Mouse (Mus musculus): ENCODE results near the gene Moxd1. TPM values are rescaled to one million over a fixed set of nuclear protein-coding genes. Genes with fewer than 3 reads are reported as not detected.

The Moxd1 gene
- total RNA-seq (2015) (not detected in 2 replicates), total RNA-seq (2017) (not detected in 2 replicates)

DNA sequence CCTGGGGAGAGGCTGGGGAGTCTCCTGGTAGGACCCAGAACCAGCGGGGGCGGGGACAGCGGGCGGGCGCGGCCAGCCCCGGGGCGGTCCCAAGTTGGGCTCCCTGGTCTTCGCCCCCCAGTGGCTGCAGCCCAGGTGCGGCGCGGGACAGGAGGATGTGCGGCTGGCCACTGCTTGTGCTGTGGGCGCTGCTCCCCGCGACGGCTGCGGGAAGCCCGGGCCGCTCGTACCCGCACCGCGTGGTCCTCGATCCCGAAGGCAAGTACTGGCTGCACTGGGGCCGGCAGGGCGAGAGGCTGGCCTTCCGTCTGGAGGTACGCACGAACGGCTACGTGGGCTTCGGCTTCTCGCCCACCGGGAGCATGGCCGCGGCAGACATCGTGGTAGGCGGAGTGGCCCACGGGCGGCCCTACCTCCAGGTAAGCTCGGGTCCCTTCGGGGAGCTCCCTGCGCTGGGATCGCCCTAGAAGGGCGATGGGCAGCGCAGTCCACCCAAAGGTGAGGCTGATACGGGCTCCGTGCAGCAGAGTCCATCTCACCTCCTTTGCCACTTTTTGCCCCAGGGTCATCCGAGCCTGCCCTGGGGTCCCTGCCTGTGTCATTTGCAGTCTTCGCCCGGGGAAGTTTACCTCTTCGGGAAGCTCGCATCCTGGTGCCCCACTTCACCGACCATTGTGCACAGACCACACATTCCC, at the start of gene Moxd1:
Gene Moxd1, plus strand, starts transcription at position 69 of the 695 bp plus-strand sequence.
- ATAC-seq (replicated peaks; ENCODE audit: poor library complexity) = peak; percentile 79

DNA sequence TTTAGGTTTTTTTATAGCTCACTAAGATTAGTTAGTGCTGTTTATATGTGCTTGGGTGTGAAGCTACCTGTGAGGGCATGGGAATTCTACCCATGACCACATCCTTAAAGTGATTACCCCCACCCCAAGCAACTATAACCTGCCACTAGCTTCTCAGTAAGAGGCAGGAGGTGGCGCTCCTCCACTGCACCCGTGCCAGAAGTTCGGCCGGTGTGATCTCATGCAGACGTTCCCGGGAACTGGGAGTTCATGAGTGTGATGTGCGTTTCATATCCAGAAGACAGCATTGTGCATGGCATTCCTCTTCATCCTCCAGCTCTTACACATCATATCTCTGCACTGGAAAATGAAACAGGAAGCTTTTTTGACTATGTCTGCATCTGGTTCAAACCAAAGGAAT, 32.9 kb upstream of the Moxd1 start:
- no peak for ATAC-seq (replicated peaks; ENCODE audit: poor library complexity)

- ATAC-seq (replicated peaks; ENCODE audit: poor library complexity) = no peak
Observed at GRCm38 (mm10) chr10:24191977-24192376, 31.3 kb upstream of the Moxd1 start.

DNA sequence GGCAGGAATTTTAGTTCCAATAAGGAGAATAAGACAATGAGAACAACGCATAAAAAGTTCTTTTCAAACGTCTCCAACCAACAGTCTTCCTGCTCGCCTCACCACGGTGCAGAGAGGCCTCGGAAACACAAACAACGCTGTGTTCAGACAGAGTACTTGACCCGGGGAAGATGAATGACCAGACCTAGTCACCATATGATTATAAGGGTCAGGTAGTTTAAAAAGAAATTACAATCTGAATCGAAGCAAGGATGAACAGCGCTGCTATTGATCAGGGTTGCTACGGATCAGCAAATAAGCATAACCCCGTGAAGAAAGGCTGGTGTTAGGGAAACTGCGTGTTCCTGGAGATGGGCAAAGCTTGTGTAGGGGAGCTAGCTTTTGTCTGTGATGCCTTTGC, 24.0 kb upstream of the Moxd1 start:
- no peak for ATAC-seq (replicated peaks; ENCODE audit: poor library complexity)

DNA sequence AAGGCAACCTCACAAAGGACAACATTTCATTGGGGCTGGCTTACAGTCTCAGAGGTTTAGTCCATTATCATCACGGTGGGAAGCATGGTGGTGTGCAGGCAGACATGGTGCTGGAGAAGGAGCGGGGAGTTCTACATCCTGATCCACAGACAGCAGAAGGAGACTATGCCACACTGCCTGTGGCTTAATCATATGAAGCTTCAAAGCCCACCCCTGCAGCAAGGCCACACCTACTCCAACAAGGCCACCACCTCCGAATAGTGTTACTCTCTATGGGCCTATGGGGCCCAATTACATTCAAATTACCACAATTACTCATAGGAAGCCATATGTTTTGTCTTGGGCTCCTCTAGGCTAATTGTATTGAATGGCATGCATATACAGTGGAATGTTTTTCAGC, 23.2 kb upstream of the Moxd1 start:
- no peak for ATAC-seq (replicated peaks; ENCODE audit: poor library complexity)

DNA sequence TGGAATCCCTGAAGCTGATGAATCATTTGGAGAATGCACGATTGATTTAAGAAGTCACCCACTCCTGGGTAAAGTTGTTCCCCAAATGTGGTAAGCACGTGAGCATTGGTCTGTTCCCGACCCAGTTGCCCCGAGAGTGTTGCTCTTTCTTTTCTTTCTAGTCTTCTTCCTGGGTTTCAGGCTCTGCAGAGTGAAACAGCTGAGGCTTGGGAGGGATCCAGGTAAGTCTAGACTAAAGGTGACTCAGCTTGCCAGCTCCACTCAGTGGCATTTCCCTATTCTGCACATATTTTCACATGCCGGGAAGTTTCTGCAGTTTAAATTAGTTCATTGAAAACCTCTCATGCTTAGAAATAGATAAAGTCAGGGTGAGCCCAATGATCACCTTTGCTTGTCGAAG, 13.2 kb upstream of the Moxd1 start:
- no peak for ATAC-seq (replicated peaks; ENCODE audit: poor library complexity)

GRCm38 (mm10) chr10:24213297-24213696, 10.0 kb upstream of the Moxd1 start:
- no peak for ATAC-seq (replicated peaks; ENCODE audit: poor library complexity)

- no peak for ATAC-seq (replicated peaks; ENCODE audit: poor library complexity)
Observed at GRCm38 (mm10) chr10:24217558-24218268, 5.6 kb upstream of the Moxd1 start.

DNA sequence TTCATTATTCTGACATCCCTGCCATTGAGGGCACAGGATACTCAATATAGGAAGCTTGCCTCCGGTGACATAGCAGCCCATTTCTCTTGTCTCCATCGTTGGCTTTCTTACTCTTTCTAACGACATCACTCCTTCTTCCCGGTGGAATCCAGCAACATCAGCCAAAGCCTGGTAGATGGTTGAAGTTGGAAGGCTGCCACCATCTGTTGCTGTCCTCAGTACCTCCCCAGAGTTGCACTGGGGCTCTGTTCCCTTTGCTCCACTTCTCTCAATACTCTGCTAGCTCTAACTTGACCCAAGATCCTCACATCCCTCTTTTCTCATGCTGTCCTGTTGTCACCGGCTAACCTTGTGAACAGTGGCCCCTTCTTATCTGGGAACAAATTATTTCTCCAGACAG, 2.4 kb upstream of the Moxd1 start:
- no peak for ATAC-seq (replicated peaks; ENCODE audit: poor library complexity)

- ATAC-seq (replicated peaks; ENCODE audit: poor library complexity) = no peak
Observed at GRCm38 (mm10) chr10:24222911-24223310, 406 bp upstream of the Moxd1 start.

- ATAC-seq (replicated peaks; ENCODE audit: poor library complexity) = no peak
Observed at GRCm38 (mm10) chr10:24224591-24224990, 1.3 kb downstream of the Moxd1 start.

DNA sequence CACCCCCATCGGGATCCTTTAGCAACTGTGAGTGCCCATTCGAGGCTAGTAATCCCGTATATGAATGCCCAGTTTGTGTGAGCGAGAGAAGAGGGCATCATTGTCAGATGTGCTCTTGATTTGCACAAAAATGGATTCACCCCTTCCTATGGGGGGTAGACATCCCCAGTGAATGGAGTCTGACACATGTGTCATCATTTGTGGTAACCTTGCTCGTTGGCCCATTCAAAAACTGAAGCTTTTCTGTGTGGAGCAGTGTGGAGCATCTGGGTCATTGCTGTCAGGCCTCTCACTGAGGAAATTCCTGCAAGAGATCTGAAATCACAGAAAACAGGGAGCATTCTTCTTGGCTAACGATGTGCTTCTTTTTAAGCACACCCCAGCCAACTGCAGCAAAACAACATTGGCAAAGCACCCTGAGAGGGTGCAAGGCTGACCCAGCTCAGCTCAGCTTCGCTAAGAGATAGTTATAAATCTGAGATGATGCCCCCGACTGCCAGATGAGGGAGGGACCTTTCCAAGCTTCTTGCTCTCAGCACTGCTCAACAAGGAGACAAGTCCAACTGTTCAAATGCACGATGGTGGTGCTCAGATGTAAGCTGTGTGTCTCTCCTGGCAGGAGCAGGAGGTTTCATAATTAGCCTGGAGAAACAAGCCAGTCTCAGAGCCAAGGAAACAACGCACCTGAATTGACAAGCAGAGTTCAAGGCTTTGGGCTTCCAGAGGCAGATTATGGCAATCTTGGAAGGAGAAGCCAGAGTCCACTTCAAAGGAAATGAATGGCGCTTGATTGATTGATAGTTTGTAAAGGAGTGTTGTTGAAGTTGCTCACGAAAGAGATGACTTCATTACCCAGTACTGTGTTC, 5.2 kb downstream of the Moxd1 start:
- ATAC-seq (replicated peaks; ENCODE audit: poor library complexity) = no peak

DNA sequence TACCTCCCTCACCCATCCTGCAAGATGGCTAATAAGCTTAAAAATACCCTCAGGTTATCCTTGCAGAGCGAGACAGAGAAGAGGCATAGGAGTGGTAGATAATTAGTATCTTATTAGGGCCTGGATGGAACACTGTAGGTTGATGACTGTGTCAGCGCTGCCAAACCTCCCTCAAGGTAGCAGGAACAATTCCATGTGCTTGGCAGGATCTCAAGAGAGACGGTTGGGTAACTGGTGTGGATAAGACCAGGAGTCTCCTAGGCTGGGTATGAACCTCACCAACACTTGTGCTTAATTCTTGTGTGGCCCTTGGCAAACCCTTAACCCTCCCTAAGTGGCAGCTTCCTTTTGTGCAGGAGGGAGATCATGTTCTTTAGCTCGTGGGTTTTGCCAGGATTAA, 9.0 kb downstream of the Moxd1 start:
- no peak for ATAC-seq (replicated peaks; ENCODE audit: poor library complexity)

DNA sequence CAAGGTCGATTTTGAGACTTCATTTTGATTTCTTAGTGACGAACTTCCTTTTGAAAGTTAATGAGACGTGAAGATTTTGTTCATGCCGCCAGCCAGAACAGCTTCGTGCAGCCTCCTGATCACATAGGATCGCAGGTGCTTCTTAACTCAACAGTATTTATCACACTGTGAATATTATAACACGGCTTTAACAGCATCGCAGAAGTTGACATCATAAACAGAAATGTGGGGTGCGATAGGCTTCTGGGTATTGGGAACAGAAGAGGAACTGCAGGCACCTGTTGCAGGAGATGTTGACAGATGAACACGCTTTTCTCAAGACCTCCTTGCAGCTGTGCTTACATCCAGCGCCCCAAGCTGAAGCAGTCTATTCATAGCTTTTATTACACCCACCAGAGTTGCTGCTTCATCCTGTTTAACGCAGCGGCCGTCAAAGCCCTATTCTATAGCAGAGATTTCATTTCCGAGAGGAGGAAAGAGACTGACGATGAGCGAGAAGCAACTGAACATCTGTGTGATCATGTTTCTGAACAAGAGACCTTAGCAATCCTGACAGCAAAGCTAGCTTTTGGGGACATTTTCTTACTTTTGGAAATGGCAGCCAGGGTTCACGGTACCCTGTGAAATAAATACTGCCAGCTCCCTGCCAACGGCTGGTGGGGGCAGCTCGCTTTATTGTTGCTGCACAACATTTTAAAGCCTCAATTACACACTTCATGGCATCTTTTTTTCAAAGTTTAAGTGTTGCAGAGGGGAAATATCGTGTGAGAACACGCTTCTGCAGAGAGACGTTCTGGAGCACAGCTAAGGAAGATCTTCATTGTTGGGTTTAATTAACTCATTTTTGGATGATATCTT, 12.3 kb downstream of the Moxd1 start:
- no peak for ATAC-seq (replicated peaks; ENCODE audit: poor library complexity)

- no peak for ATAC-seq (replicated peaks; ENCODE audit: poor library complexity)
Observed at GRCm38 (mm10) chr10:24246815-24247214, 23.5 kb downstream of the Moxd1 start.

- no peak for ATAC-seq (replicated peaks; ENCODE audit: poor library complexity)
Observed at GRCm38 (mm10) chr10:24248116-24248515, 24.8 kb downstream of the Moxd1 start.

DNA sequence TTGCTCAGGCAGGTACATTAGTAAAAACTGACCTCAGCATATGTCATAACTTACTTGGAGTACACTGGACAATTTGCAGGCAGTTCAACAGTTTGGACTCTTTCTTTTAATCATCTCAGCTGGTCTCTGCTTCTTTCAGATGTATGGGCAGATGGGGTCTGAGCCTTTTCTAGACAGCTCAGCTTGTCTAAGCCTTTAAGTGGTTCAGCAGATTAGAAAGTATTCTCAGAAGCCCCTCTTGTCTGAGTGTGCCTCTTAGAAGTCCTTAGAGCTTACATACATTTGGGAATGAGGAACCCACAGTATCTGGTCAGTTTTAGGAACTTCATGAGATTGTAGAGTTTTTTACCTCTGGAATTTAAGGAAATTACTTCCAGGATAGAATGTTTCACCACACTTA, 28.3 kb downstream of the Moxd1 start:
- no peak for ATAC-seq (replicated peaks; ENCODE audit: poor library complexity)

- ATAC-seq (replicated peaks; ENCODE audit: poor library complexity) = no peak
Observed at GRCm38 (mm10) chr10:24258150-24258549, 34.8 kb downstream of the Moxd1 start.

GRCm38 (mm10) chr10:24258885-24259284, 35.6 kb downstream of the Moxd1 start:
- no peak for ATAC-seq (replicated peaks; ENCODE audit: poor library complexity)

DNA sequence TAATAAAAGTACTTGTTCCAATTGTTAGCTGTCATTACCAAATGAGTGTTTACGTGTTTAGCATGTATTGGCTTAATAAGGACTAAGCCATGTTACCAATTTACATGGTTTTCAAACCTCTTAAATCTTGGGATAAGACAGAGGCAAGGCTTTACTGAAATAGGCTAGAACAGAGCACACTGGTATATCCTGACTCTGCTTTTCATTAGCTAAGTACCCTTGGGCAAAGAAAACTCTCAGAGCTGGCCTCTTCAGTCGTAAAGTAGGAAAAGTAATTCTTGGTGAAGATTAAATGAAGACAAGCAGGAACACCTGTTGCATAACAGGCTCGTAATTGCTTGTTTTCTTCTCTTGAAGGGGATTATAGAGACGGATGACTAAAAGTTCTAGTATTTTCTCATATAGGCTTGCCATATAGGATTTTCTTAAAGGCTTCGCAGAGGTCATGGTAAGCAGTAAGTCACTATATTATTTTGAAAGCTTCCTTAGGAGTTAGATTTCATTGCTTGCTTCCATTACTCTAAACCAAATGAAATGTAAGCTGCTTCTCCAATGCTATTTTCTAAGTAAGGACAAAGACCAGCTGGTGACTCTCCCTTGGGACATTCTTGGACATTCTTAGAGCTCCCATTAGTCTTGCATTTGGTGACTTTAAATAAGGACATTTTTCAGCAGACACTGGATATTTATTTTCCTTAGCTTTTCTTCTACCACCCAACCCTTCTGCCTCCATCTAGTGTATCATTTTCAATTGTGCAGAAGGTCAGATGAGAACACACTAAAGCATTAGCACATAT, 36.7 kb downstream of the Moxd1 start:
- no peak for ATAC-seq (replicated peaks; ENCODE audit: poor library complexity)
